Mouse (Mus musculus) forebrain, embryonic 14.5 days (tissue): ENCODE data around the gene Cntfr. TPM values are rescaled to one million over a fixed set of nuclear protein-coding genes. Genes with fewer than 3 reads are reported as not detected.
"Not testable (repeated sequence)": the region's sequence is repeated elsewhere in the genome, so short reads cannot be mapped to it uniquely, and the experiment has no call there.

Experiments used
- ATAC-seq: fragments of 200-750 bp; cut with Nextera tagmentation; 2 replicates; pipeline ENCODE4 v1.8.0; 2017; ENCODE audit warnings: mild to moderate bottlenecking, moderate library complexity
- DNase-seq: peaks from one replicate; pipeline ENCODE4 v3.0.0-alpha.2; 2015; ENCODE audit warnings: low spot score
- H3K27ac ChIP-seq: fragments of 300-500 bp; sonication (generic); 2 replicates; pipeline ENCODE4 v1.5.1; 2014; ENCODE audit warnings: low read depth, mild to moderate bottlenecking, control low read depth, low read length, moderate library complexity
- H3K27me3 ChIP-seq: fragments of 300-500 bp; sonication (generic); replicated peaks from 2 replicates; pipeline ENCODE4 v1.6.1; 2014; ENCODE audit warnings: low read length, control low read depth, mixed read lengths; ENCODE audit not compliant: control insufficient read depth, insufficient read depth
- H3K36me3 ChIP-seq: fragments of 300-500 bp; sonication (generic); 2 replicates; pipeline ENCODE4 v1.6.1; 2014; ENCODE audit warnings: low read length, control low read depth; ENCODE audit not compliant: control insufficient read depth, insufficient read depth
- H3K4me1 ChIP-seq: fragments of 300-500 bp; sonication (generic); 2 replicates; pipeline ENCODE4 v1.6.1; 2014; ENCODE audit warnings: antibody characterized with exemption, low read length, control low read depth; ENCODE audit not compliant: control insufficient read depth, insufficient read depth
- H3K4me2 ChIP-seq: fragments of 300-500 bp; sonication (generic); 2 replicates; pipeline ENCODE4 v1.6.1; 2014; ENCODE audit warnings: mild to moderate bottlenecking, control low read depth, low read length
- H3K4me3 ChIP-seq: fragments of 300-500 bp; sonication (generic); 2 replicates; pipeline ENCODE4 v1.5.1; 2014; ENCODE audit warnings: low read depth, low read length, control low read depth
- H3K9ac ChIP-seq: fragments of 300-500 bp; sonication (generic); 2 replicates; pipeline ENCODE4 v1.6.1; 2014; ENCODE audit warnings: mild to moderate bottlenecking, low read length, control low read depth, moderate library complexity
- H3K9me3 ChIP-seq: fragments of 300-500 bp; sonication (generic); replicated peaks from 2 replicates; pipeline ENCODE4 v1.6.1; 2016; ENCODE audit warnings: low read length, control low read depth, mixed read lengths; ENCODE audit not compliant: control insufficient read depth
- WGBS: fragments of 180-500 bp; shearing (Covaris S2); extraction: QIAGEN DNeasy Blood & Tissue Kit; methylation state at CpG from one replicate; pipeline ENCODE4 v1.1.7; 2014; 5-methylcytosine and 5-hydroxymethylcytosine counted together
- polyA plus RNA-seq: library from polyadenylated mRNA; unstranded; fragments of >200 nt; fragmentation: Nextera tagmentation; extraction: Ambion mirVana; gene quantifications from 2 replicates; pipeline ENCODE4 v1.2.1, GENCODE M21; 2014

The Cntfr gene
- polyA plus RNA-seq, 1 experiment from 2014 or later: 12.6 TPM

DNA sequence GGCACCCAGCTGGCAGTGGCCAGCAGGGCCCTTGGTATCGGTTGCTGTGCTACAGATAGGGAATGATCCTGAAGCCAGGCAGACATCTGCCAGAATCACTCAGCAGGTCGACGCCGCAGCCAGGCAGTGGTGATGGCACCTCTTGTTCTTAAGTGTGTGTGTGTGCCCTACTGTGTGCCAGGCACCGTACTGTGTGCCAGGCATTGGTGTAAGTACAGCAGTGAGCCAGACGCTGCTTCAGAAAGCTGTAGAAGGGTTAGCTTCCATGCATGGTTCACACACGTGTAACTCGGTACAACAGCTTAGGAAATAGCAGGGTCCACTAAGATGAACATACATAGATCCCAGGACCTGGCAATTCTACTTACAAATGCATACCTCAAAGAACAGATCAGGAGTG is 3.3 kb upstream of the Cntfr start:
- H3K27ac ChIP-seq: not testable (repeated sequence)

DNA sequence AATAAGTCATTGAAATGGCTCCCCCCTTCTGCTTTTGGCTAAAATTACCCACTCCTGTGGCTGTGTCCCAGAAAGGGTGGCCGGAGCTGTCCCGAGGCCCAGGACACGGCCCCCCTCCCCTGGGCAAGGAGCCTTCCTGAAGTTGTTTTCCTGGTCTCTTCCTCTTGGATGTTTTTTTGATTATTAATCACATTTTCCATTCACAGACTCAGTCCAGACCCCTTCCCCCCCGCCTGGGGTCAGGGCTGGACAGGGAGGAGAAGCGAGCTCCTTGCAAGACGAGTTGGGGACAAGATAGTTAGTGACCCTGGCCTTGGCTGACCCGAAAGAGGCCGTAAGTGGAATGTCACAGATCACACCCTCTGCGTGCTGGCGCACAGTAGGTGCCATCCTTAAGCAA is 2.9 kb upstream of the Cntfr start, which contains the start of gene Il11ra1:
TSS of gene Il11ra1 (plus strand) at position 207 of the 400 bp plus-strand sequence.
- H3K9me3 ChIP-seq, DNase-seq, H3K4me3 ChIP-seq, H3K27ac ChIP-seq, ATAC-seq, H3K27me3 ChIP-seq, H3K9ac ChIP-seq, H3K4me2 ChIP-seq, H3K4me1 ChIP-seq, H3K36me3 ChIP-seq: not testable (repeated sequence)
- 96% methylated on average over 9 of the region's 10 CpGs for WGBS

More for the DNA sequence above, 3.3 kb upstream of the Cntfr start:
- not testable (repeated sequence) for H3K4me1 ChIP-seq, H3K4me2 ChIP-seq, H3K9ac ChIP-seq, DNase-seq, H3K36me3 ChIP-seq, H3K9me3 ChIP-seq, H3K4me3 ChIP-seq, ATAC-seq, H3K27me3 ChIP-seq
- 80% methylated on average over 2 of the region's 8 CpGs for WGBS

- ATAC-seq, H3K36me3 ChIP-seq, H3K4me1 ChIP-seq, H3K9me3 ChIP-seq, H3K27ac ChIP-seq, H3K27me3 ChIP-seq, H3K9ac ChIP-seq, H3K4me2 ChIP-seq, H3K4me3 ChIP-seq: not testable (repeated sequence)
- DNase-seq: peak; percentile 20
- 7% methylated on average over 20 of the region's 32 CpGs for WGBS
Observed at GRCm38 (mm10) chr4:41698421-41699016, 1.6 kb upstream of the Cntfr start.

GRCm38 (mm10) chr4:41696452-41696851 is 437 bp downstream of the Cntfr start:
- not testable (repeated sequence) for H3K9me3 ChIP-seq, H3K36me3 ChIP-seq, H3K4me3 ChIP-seq, H3K9ac ChIP-seq, H3K27ac ChIP-seq, DNase-seq, H3K4me1 ChIP-seq, ATAC-seq, H3K27me3 ChIP-seq, H3K4me2 ChIP-seq
- WGBS: 12% methylated on average over 11 of the region's 15 CpGs

DNA sequence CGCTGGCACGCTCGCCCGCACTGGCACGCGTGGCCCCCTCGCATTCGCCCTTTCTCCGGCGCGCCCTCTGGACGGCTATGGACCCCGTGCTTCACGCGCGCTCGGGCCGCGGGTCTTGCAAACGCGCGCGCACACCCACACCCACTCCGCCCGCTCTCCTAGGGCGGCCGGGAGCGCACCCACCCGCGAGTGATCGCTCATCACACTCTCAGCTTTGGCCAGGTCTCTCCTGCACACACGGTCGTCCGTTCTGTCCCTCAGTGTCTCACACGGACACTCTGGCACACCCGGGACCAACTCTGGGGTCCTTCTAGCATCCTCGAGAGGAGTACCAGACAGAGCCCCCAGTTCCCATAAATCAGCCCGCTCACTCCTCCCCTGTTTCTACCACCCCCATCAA is 1.1 kb downstream of the Cntfr start:
- not testable (repeated sequence) for ATAC-seq, H3K9ac ChIP-seq, H3K27me3 ChIP-seq, H3K4me1 ChIP-seq, H3K4me3 ChIP-seq, H3K36me3 ChIP-seq, H3K27ac ChIP-seq, DNase-seq, H3K9me3 ChIP-seq
- H3K4me2 ChIP-seq: peak overlapping the region; percentile 40; the same call in 1 of the 2 replicates
- WGBS: 0% methylated on average over 7 of the region's 38 CpGs

- not testable (repeated sequence) for DNase-seq, H3K9ac ChIP-seq, H3K27me3 ChIP-seq, H3K27ac ChIP-seq, H3K4me1 ChIP-seq, ATAC-seq, H3K9me3 ChIP-seq, H3K36me3 ChIP-seq
- peak overlapping the region; percentile 37 for H3K4me2 ChIP-seq
- 1% methylated on average over 4 of the region's 4 CpGs for WGBS
- H3K4me3 ChIP-seq: peak overlapping the region; percentile 6; the same call in 1 of the 2 replicates
Observed at GRCm38 (mm10) chr4:41693511-41693910, 3.4 kb downstream of the Cntfr start.

GRCm38 (mm10) chr4:41690014-41690413 is 6.9 kb downstream of the Cntfr start:
- no CpG with 5 or more reads among the region's 4 CpGs for WGBS

GRCm38 (mm10) chr4:41688562-41688961 is 8.3 kb downstream of the Cntfr start:
- H3K36me3 ChIP-seq, H3K4me3 ChIP-seq, H3K27me3 ChIP-seq, ATAC-seq, H3K4me2 ChIP-seq, H3K9me3 ChIP-seq, H3K4me1 ChIP-seq, H3K9ac ChIP-seq, H3K27ac ChIP-seq: not testable (repeated sequence)
- DNase-seq: peak; percentile 47
- 24% methylated on average over 1 of the region's 1 CpGs for WGBS

More at GRCm38 (mm10) chr4:41690014-41690413, 6.9 kb downstream of the Cntfr start:
- not testable (repeated sequence) for ATAC-seq, H3K4me3 ChIP-seq, H3K9ac ChIP-seq, H3K36me3 ChIP-seq, H3K27me3 ChIP-seq, H3K27ac ChIP-seq, H3K9me3 ChIP-seq, DNase-seq, H3K4me2 ChIP-seq, H3K4me1 ChIP-seq

- H3K36me3 ChIP-seq, H3K9ac ChIP-seq, H3K4me3 ChIP-seq, H3K4me2 ChIP-seq, H3K9me3 ChIP-seq, ATAC-seq, H3K27me3 ChIP-seq: not testable (repeated sequence)
- H3K4me1 ChIP-seq: peaks cover 13% of the 10 kb centered on the region
- DNase-seq: peak; percentile 55
- WGBS: 3% methylated on average over 9 of the region's 10 CpGs
- peak overlapping the region; percentile 33; the same call in 1 of the 2 replicates for H3K27ac ChIP-seq
Observed at GRCm38 (mm10) chr4:41685882-41686492, 10.9 kb downstream of the Cntfr start.
